Mouse (Mus musculus) brown adipose tissue, adult 24 weeks (tissue): Measurements from ENCODE around the gene Adra2c. TPM values are rescaled to one million over a fixed set of nuclear protein-coding genes. Genes with fewer than 3 reads are reported as not detected.

Experiments used
- polyA plus RNA-seq: library from polyadenylated mRNA; stranded (reverse); fragments of >200 nt; gene quantifications from 2 replicates; pipeline ENCODE4 v1.2.4, GENCODE M21; 2012; ENCODE audit not compliant: missing spikeins, insufficient read depth, insufficient read length

Adra2c gene
- polyA plus RNA-seq, 1 experiment, result not detected

Other genes starting within 250 kb of the Adra2c start
- gene Hgfac, start 236.8 kb upstream of the Adra2c start, polyA plus RNA-seq, result not detected in 2 replicates
- gene Dok7, start 221.6 kb upstream of the Adra2c start, polyA plus RNA-seq, result 0.46 TPM in 1 of 2 replicates, not detected in the other
- 33.0 and 44.9 TPM in 2 replicates for gene Lrpap1, start 172.6 kb upstream of the Adra2c start, polyA plus RNA-seq
- gene Hmx1, start 110.8 kb downstream of the Adra2c start, polyA plus RNA-seq, result not detected in 2 replicates
- 0.48 and 0.83 TPM in 2 replicates for gene Cpz, start 247.4 kb downstream of the Adra2c start, polyA plus RNA-seq